Mouse (Mus musculus): Measurements from ENCODE around the gene Nos1ap.

GRCm38 (mm10) chr1:170299496-170299895 is 290.2 kb downstream of the Nos1ap start:
- no peak for TF ChIP-seq CTCF (IDR thresholded peaks at IDR 0.05; ENCODE audit: low read depth)
- TF ChIP-seq EP300 (optimal IDR thresholded peaks at IDR 0.05) = no peak
